Mouse (Mus musculus) urinary bladder, postnatal 25 days (tissue): ENCODE results near the gene Inafm1.
"Not testable (repeated sequence)": the region's sequence is repeated elsewhere in the genome, so short reads cannot be mapped to it uniquely, and the experiment has no call there.

Experiments
- DNase-seq: peaks from one replicate; pipeline ENCODE4 v3.0.0; 2022; ENCODE audit warnings: low spot score

The Inafm1 gene

GRCm38 (mm10) chr7:16263015-16263787 is 10.2 kb downstream of the Inafm1 start:
- DNase-seq = peak; percentile 78

GRCm38 (mm10) chr7:16261097-16261496 is 12.3 kb downstream of the Inafm1 start:
- DNase-seq = no peak

- DNase-seq = no peak
Observed at GRCm38 (mm10) chr7:16259110-16259590, 14.3 kb downstream of the Inafm1 start, which contains the start of gene C5ar1. C5ar1 (minus strand) TSS chr7:16259540.

GRCm38 (mm10) chr7:16257830-16258229 is 15.6 kb downstream of the Inafm1 start:
- no peak for DNase-seq

GRCm38 (mm10) chr7:16255963-16256362 is 17.5 kb downstream of the Inafm1 start:
- not testable (repeated sequence) for DNase-seq

- DNase-seq = no peak
Observed at GRCm38 (mm10) chr7:16254195-16254594, 19.2 kb downstream of the Inafm1 start.

GRCm38 (mm10) chr7:16250687-16251086 is 22.7 kb downstream of the Inafm1 start:
- no peak for DNase-seq

- DNase-seq = no peak
Observed at GRCm38 (mm10) chr7:16245958-16246357, 27.5 kb downstream of the Inafm1 start.

GRCm38 (mm10) chr7:16244067-16244466 is 29.4 kb downstream of the Inafm1 start, which contains the start of gene C5ar2:
C5ar2 (minus strand) TSS chr7:16244154.
- DNase-seq = no peak

GRCm38 (mm10) chr7:16242198-16242597 is 31.2 kb downstream of the Inafm1 start:
- DNase-seq = no peak

GRCm38 (mm10) chr7:16241787-16242186 is 31.6 kb downstream of the Inafm1 start:
- DNase-seq = no peak

- DNase-seq = no peak
Observed at GRCm38 (mm10) chr7:16240978-16241303, 32.5 kb downstream of the Inafm1 start.

- DNase-seq = no peak
Observed at GRCm38 (mm10) chr7:16240281-16240977, 33.0 kb downstream of the Inafm1 start.

- DNase-seq = no peak
Observed at GRCm38 (mm10) chr7:16239554-16239997, 33.8 kb downstream of the Inafm1 start.

- no peak for DNase-seq
Observed at GRCm38 (mm10) chr7:16229869-16230268, 43.5 kb downstream of the Inafm1 start.
